Mouse (Mus musculus) testis, adult 2 months (tissue): ENCODE data around the gene Myl12a. TPM values are rescaled to one million over a fixed set of nuclear protein-coding genes. Genes with fewer than 3 reads are reported as not detected.

Experiments used
- H3K27ac ChIP-seq: fragments of 200-500 bp; 2 replicates; pipeline ENCODE4 v1.5.1; 2012; ENCODE audit warnings: low read depth, low read length; ENCODE audit not compliant: control insufficient read depth, insufficient read depth
- H3K27me3 ChIP-seq: fragments of 200-500 bp; 2 replicates; pipeline ENCODE4 v1.6.1; 2012; ENCODE audit warnings: mild to moderate bottlenecking, low read length, moderate library complexity; ENCODE audit not compliant: control insufficient read depth, insufficient read depth
- H3K36me3 ChIP-seq: fragments of 200-500 bp; 2 replicates; pipeline ENCODE4 v1.6.1; 2012; ENCODE audit warnings: mild to moderate bottlenecking, low read length; ENCODE audit not compliant: control insufficient read depth, insufficient read depth
- H3K4me1 ChIP-seq: fragments of 200-500 bp; 2 replicates; pipeline ENCODE4 v1.6.1; 2012; ENCODE audit warnings: low read length; ENCODE audit not compliant: control insufficient read depth, insufficient read depth
- H3K4me3 ChIP-seq: fragments of 200-500 bp; 2 replicates; pipeline ENCODE4 v1.5.1; 2012; ENCODE audit warnings: low read depth, mild to moderate bottlenecking, low read length, moderate library complexity, mixed read lengths; ENCODE audit not compliant: control insufficient read depth
- CTCF ChIP-seq: fragments of 200-500 bp; IDR thresholded peaks from 2 replicates; pipeline ENCODE4 v1.5.1; 2012; ENCODE audit warnings: low read depth, mild to moderate bottlenecking, inconsistent platforms, low read length, moderate library complexity; ENCODE audit not compliant: control insufficient read depth, insufficient read depth, insufficient replicate concordance
- POLR2A ChIP-seq: fragments of 200-500 bp; IDR thresholded peaks from 2 replicates; pipeline ENCODE4 v1.6.1; 2012; ENCODE audit warnings: low read depth, mild to moderate bottlenecking, inconsistent platforms, low read length, moderate library complexity; ENCODE audit not compliant: control insufficient read depth
- polyA plus RNA-seq: library from polyadenylated mRNA; depleted of rRNA; stranded (reverse); fragments of >200 nt; gene quantifications from 2 replicates; pipeline ENCODE4 v1.2.3, GENCODE M21; 2012

Myl12a gene
- polyA plus RNA-seq, 1 experiment: 29.2 TPM

GRCm38 (mm10) chr17:71019309-71019655, 16.6 kb upstream of the Myl12a start:
- Histone ChIP-seq H3K27ac (no peak overlapping the region), H3K4me3 (no peak overlapping the region), H3K36me3 (no peaks in the 10 kb centered on the region), H3K27me3 (no peaks in the 10 kb centered on the region), H3K4me1 (no peaks in the 10 kb centered on the region)
- TF ChIP-seq CTCF (no peak), POLR2A (no peak)

- Histone ChIP-seq H3K27me3 (no peaks in the 10 kb centered on the region), H3K27ac (no peak overlapping the region), H3K36me3 (no peaks in the 10 kb centered on the region), H3K4me1 (no peaks in the 10 kb centered on the region), H3K4me3 (no peak overlapping the region)
- TF ChIP-seq POLR2A (no peak), CTCF (no peak)
These were observed 16.1 kb upstream of the Myl12a start for GRCm38 (mm10) chr17:71018616-71019308.

GRCm38 (mm10) chr17:71018151-71018550, 15.5 kb upstream of the Myl12a start:
- Histone ChIP-seq H3K27ac (no peak overlapping the region), H3K27me3 (no peaks in the 10 kb centered on the region), H3K4me3 (no peak overlapping the region), H3K4me1 (no peaks in the 10 kb centered on the region), H3K36me3 (no peaks in the 10 kb centered on the region)
- no peak for TF ChIP-seq CTCF
- no peak for TF ChIP-seq POLR2A

GRCm38 (mm10) chr17:71017457-71017998, 14.8 kb upstream of the Myl12a start:
- Histone ChIP-seq H3K27ac (no peak overlapping the region), H3K4me3 (no peak overlapping the region), H3K36me3 (no peaks in the 10 kb centered on the region), H3K27me3 (no peaks in the 10 kb centered on the region), H3K4me1 (no peaks in the 10 kb centered on the region)
- no peak for TF ChIP-seq CTCF
- no peak for TF ChIP-seq POLR2A

- Histone ChIP-seq H3K27me3 (no peaks in the 10 kb centered on the region), H3K4me1 (peaks cover 5% of the 10 kb centered on the region), H3K36me3 (no peaks in the 10 kb centered on the region), H3K27ac (peak overlapping the region; percentile 69; the same call in 1 of the 2 replicates), H3K4me3 (no peak overlapping the region)
- TF ChIP-seq POLR2A: no peak
- no peak for TF ChIP-seq CTCF
These were observed 12.2 kb upstream of the Myl12a start for GRCm38 (mm10) chr17:71014911-71015310.

- no peak overlapping the region for H3K4me3 ChIP-seq
- peaks cover 5% of the 10 kb centered on the region for H3K4me1 ChIP-seq
- no peaks in the 10 kb centered on the region for H3K27me3 ChIP-seq
- no peaks in the 10 kb centered on the region for H3K36me3 ChIP-seq
- TF ChIP-seq POLR2A (no peak), CTCF (no peak)
- H3K27ac ChIP-seq: no peak overlapping the region
These were observed 10.4 kb upstream of the Myl12a start for GRCm38 (mm10) chr17:71013105-71013504.

- no peak overlapping the region for H3K27ac ChIP-seq
- H3K4me1 ChIP-seq: peaks cover 5% of the 10 kb centered on the region
- TF ChIP-seq POLR2A: no peak
- no peak for TF ChIP-seq CTCF
- no peaks in the 10 kb centered on the region for H3K27me3 ChIP-seq
- no peaks in the 10 kb centered on the region for H3K36me3 ChIP-seq
- no peak overlapping the region for H3K4me3 ChIP-seq
These were observed 9.4 kb upstream of the Myl12a start for GRCm38 (mm10) chr17:71011931-71012662.
